Mouse (Mus musculus): ENCODE measurements around the gene Spag17.
"Not testable (repeated sequence)": the region's sequence is repeated elsewhere in the genome, so short reads cannot be mapped to it uniquely, and the experiment has no call there.

Spag17 gene

GRCm38 (mm10) chr3:99885187-99885811, at the start of gene Spag17:
Gene Spag17 (plus strand): TSS chr3:99885406.
- DNase-seq (ENCODE audit: low read depth, low spot score) = no peak

GRCm38 (mm10) chr3:99842333-99842732, 42.9 kb upstream of the Spag17 start:
- DNase-seq (ENCODE audit: low read depth, low spot score) = no peak

GRCm38 (mm10) chr3:99842808-99843207, 42.4 kb upstream of the Spag17 start:
- DNase-seq (ENCODE audit: low read depth, low spot score) = no peak

GRCm38 (mm10) chr3:99843233-99843632, 42.0 kb upstream of the Spag17 start:
- DNase-seq (ENCODE audit: low read depth, low spot score) = no peak

- DNase-seq (ENCODE audit: low read depth, low spot score) = no peak
Measured at GRCm38 (mm10) chr3:99850926-99851325, 34.3 kb upstream of the Spag17 start.

GRCm38 (mm10) chr3:99854595-99854994, 30.6 kb upstream of the Spag17 start:
- DNase-seq (ENCODE audit: low read depth, low spot score) = no peak

GRCm38 (mm10) chr3:99858922-99859321, 26.3 kb upstream of the Spag17 start:
- no peak for DNase-seq (ENCODE audit: low read depth, low spot score)

- no peak for DNase-seq (ENCODE audit: low read depth, low spot score)
Measured at GRCm38 (mm10) chr3:99864706-99865105, 20.5 kb upstream of the Spag17 start.

- no peak for DNase-seq (ENCODE audit: low read depth, low spot score)
Measured at GRCm38 (mm10) chr3:99875137-99875536, 10.1 kb upstream of the Spag17 start.

GRCm38 (mm10) chr3:99881498-99881897, 3.7 kb upstream of the Spag17 start:
- DNase-seq (ENCODE audit: low read depth, low spot score) = no peak

GRCm38 (mm10) chr3:99883988-99884564, 1.1 kb upstream of the Spag17 start:
- no peak for DNase-seq (ENCODE audit: low read depth, low spot score)

- DNase-seq (ENCODE audit: low read depth, low spot score) = not testable (repeated sequence)
Measured at GRCm38 (mm10) chr3:99894741-99895140, 9.5 kb downstream of the Spag17 start.

- no peak for DNase-seq (ENCODE audit: low read depth, low spot score)
Measured at GRCm38 (mm10) chr3:99913809-99914439, 28.7 kb downstream of the Spag17 start.

GRCm38 (mm10) chr3:99922944-99923343, 37.7 kb downstream of the Spag17 start:
- no peak for DNase-seq (ENCODE audit: low read depth, low spot score)

- DNase-seq (ENCODE audit: low read depth, low spot score) = no peak
Measured at GRCm38 (mm10) chr3:99930920-99931620, 45.9 kb downstream of the Spag17 start.

GRCm38 (mm10) chr3:99936159-99936558, 51.0 kb downstream of the Spag17 start:
- peak; percentile 27 for DNase-seq (ENCODE audit: low read depth, low spot score)

GRCm38 (mm10) chr3:99938611-99939286, 53.5 kb downstream of the Spag17 start:
- peak; percentile 39 for DNase-seq (ENCODE audit: low read depth, low spot score)

- no peak for DNase-seq (ENCODE audit: low read depth, low spot score)
Measured at GRCm38 (mm10) chr3:99945171-99945570, 60.0 kb downstream of the Spag17 start.

GRCm38 (mm10) chr3:99954039-99954602, 68.9 kb downstream of the Spag17 start:
- no peak for DNase-seq (ENCODE audit: low read depth, low spot score)

GRCm38 (mm10) chr3:99956517-99956916, 71.3 kb downstream of the Spag17 start:
- DNase-seq (ENCODE audit: low read depth, low spot score) = no peak

- no peak for DNase-seq (ENCODE audit: low read depth, low spot score)
Measured at GRCm38 (mm10) chr3:99959805-99960485, 74.7 kb downstream of the Spag17 start.
